Mouse (Mus musculus) stomach, postnatal 0 days (tissue): Measurements from ENCODE around the gene Cpm.

Experiments
- CTCF ChIP-seq: IDR thresholded peaks from 2 replicates; pipeline ENCODE4 v1.5.1; 2016; ENCODE audit warnings: antibody characterized with exemption, low read depth, mild to moderate bottlenecking, moderate library complexity
- EP300 ChIP-seq: optimal IDR thresholded peaks from 2 replicates; pipeline ENCODE3; 2016; ENCODE audit warnings: antibody characterized with exemption

GRCm38 (mm10) chr10:117642201-117642450 lies 12.8 kb downstream of the Cpm start:
- no peak for TF ChIP-seq CTCF
- no peak for TF ChIP-seq EP300
